Mouse (Mus musculus) hindbrain, embryonic 15.5 days (tissue): ENCODE results near the gene Ly6f. TPM values are rescaled to one million over a fixed set of nuclear protein-coding genes. Genes with fewer than 3 reads are reported as not detected.
"Not testable (repeated sequence)": the region's sequence is repeated elsewhere in the genome, so short reads cannot be mapped to it uniquely, and the experiment has no call there.

Experiments used
- ATAC-seq: fragments of 200-750 bp; cut with Nextera tagmentation; 2 replicates; pipeline ENCODE4 v1.8.0; 2017; ENCODE audit warnings: low read depth, moderate number of reproducible peaks, moderate TSS enrichment; ENCODE audit not compliant: low FRiP score
- H3K27ac ChIP-seq: fragments of 300-500 bp; sonication (generic); replicated peaks from 2 replicates; pipeline ENCODE4 v1.5.1; 2015; ENCODE audit warnings: mild to moderate bottlenecking, inconsistent platforms
- H3K27me3 ChIP-seq: fragments of 300-500 bp; sonication (generic); 2 replicates; pipeline ENCODE4 v1.6.1; 2015; ENCODE audit warnings: control low read depth, inconsistent platforms
- H3K36me3 ChIP-seq: fragments of 300-500 bp; sonication (generic); 2 replicates; pipeline ENCODE4 v1.6.1; 2015; ENCODE audit warnings: control low read depth, inconsistent platforms
- H3K4me1 ChIP-seq: fragments of 300-500 bp; sonication (generic); replicated peaks from 2 replicates; pipeline ENCODE4 v1.6.1; 2015; ENCODE audit warnings: control low read depth, inconsistent platforms
- H3K4me2 ChIP-seq: fragments of 300-500 bp; sonication (generic); 2 replicates; pipeline ENCODE4 v1.6.1; 2015; ENCODE audit warnings: moderate library complexity, mild to moderate bottlenecking, inconsistent platforms
- H3K4me3 ChIP-seq: fragments of 300-500 bp; sonication (generic); 2 replicates; pipeline ENCODE4 v1.5.1; 2015; ENCODE audit warnings: mild to moderate bottlenecking, inconsistent platforms
- H3K9ac ChIP-seq: fragments of 300-500 bp; sonication (generic); 2 replicates; pipeline ENCODE4 v1.6.1; 2015; ENCODE audit warnings: inconsistent platforms
- H3K9me3 ChIP-seq: fragments of 300-500 bp; sonication (generic); 2 replicates; pipeline ENCODE4 v1.6.1; 2016; ENCODE audit warnings: control low read depth, inconsistent platforms
- WGBS: fragments of 180-500 bp; shearing (Covaris S2); methylation state at CpG from one replicate; pipeline ENCODE4 v1.1.7; 2015; 5-methylcytosine and 5-hydroxymethylcytosine counted together
- polyA plus RNA-seq: library from polyadenylated mRNA; unstranded; fragments of >200 nt; fragmentation: Nextera tagmentation; extraction: Ambion mirVana; gene quantifications from 2 replicates; pipeline ENCODE4 v1.2.1, GENCODE M21; 2015

Gene Ly6f
- polyA plus RNA-seq, 1 experiment from 2014 or later = not detected

- H3K4me2 ChIP-seq = no peak overlapping the region
- ATAC-seq = no peak
- WGBS = 80% methylated on average over 3 of the region's 3 CpGs
Observed at GRCm38 (mm10) chr15:75271891-75272290, 3.7 kb downstream of the Ly6f start.

GRCm38 (mm10) chr15:75281991-75282390 lies 13.8 kb downstream of the Ly6f start:
- not testable (repeated sequence) for H3K4me3 ChIP-seq, H3K4me1 ChIP-seq, H3K27me3 ChIP-seq, H3K27ac ChIP-seq, ATAC-seq, H3K4me2 ChIP-seq, H3K36me3 ChIP-seq, H3K9me3 ChIP-seq, H3K9ac ChIP-seq
- WGBS = 75% methylated on average over 5 of the region's 5 CpGs

More at GRCm38 (mm10) chr15:75271891-75272290, 3.7 kb downstream of the Ly6f start:
- Histone ChIP-seq H3K27me3 (no peaks in the 10 kb centered on the region), H3K36me3 (no peaks in the 10 kb centered on the region), H3K4me3 (no peak overlapping the region), H3K9me3 (no peaks in the 10 kb centered on the region), H3K9ac (no peak overlapping the region), H3K27ac (no peak overlapping the region), H3K4me1 (no peaks in the 10 kb centered on the region)

GRCm38 (mm10) chr15:75286512-75286911 lies 18.3 kb downstream of the Ly6f start:
- H3K27me3 ChIP-seq, H3K36me3 ChIP-seq, H3K9ac ChIP-seq, H3K9me3 ChIP-seq, H3K4me2 ChIP-seq, ATAC-seq, H3K4me1 ChIP-seq, H3K4me3 ChIP-seq, H3K27ac ChIP-seq: not testable (repeated sequence)
- 88% methylated on average over 4 of the region's 4 CpGs for whole genome bisulfite sequencing

- Histone ChIP-seq H3K27ac (no peak overlapping the region), H3K9ac (no peak overlapping the region), H3K27me3 (no peaks in the 10 kb centered on the region), H3K9me3 (no peaks in the 10 kb centered on the region), H3K4me2 (no peak overlapping the region), H3K4me1 (no peaks in the 10 kb centered on the region), H3K36me3 (no peaks in the 10 kb centered on the region), H3K4me3 (no peak overlapping the region)
- 92% methylated on average over 1 of the region's 1 CpGs for WGBS
- no peak for ATAC-seq
Observed at GRCm38 (mm10) chr15:75292377-75292776, 24.2 kb downstream of the Ly6f start.

- 89% methylated on average over 7 of the region's 7 CpGs for WGBS
- no peak overlapping the region for H3K4me3 ChIP-seq
- no peak overlapping the region for H3K27ac ChIP-seq
- H3K4me1 ChIP-seq = no peaks in the 10 kb centered on the region
- H3K4me2 ChIP-seq = no peak overlapping the region
- ATAC-seq = no peak
- H3K27me3 ChIP-seq = no peaks in the 10 kb centered on the region
- no peaks in the 10 kb centered on the region for H3K9me3 ChIP-seq
- H3K36me3 ChIP-seq = no peaks in the 10 kb centered on the region
- H3K9ac ChIP-seq = no peak overlapping the region
Observed at GRCm38 (mm10) chr15:75293873-75294385, 25.7 kb downstream of the Ly6f start.

GRCm38 (mm10) chr15:75306101-75306500 lies 37.9 kb downstream of the Ly6f start:
- Histone ChIP-seq H3K4me2 (no peak overlapping the region), H3K4me3 (no peak overlapping the region), H3K4me1 (no peaks in the 10 kb centered on the region), H3K27ac (no peak overlapping the region), H3K27me3 (no peaks in the 10 kb centered on the region), H3K36me3 (no peaks in the 10 kb centered on the region), H3K9me3 (no peaks in the 10 kb centered on the region), H3K9ac (no peak overlapping the region)
- no peak for ATAC-seq
- 58% methylated on average over 1 of the region's 1 CpGs for WGBS

GRCm38 (mm10) chr15:75309186-75309585 lies 41.0 kb downstream of the Ly6f start:
- ATAC-seq = no peak
- Histone ChIP-seq H3K9me3 (no peaks in the 10 kb centered on the region), H3K4me1 (no peaks in the 10 kb centered on the region), H3K27ac (no peak overlapping the region), H3K9ac (no peak overlapping the region), H3K4me3 (no peak overlapping the region), H3K27me3 (no peaks in the 10 kb centered on the region), H3K36me3 (no peaks in the 10 kb centered on the region), H3K4me2 (no peak overlapping the region)
- 91% methylated on average over 4 of the region's 4 CpGs for WGBS

GRCm38 (mm10) chr15:75309946-75310345 lies 41.7 kb downstream of the Ly6f start:
- Histone ChIP-seq H3K27ac (no peak overlapping the region), H3K4me3 (no peak overlapping the region), H3K9me3 (no peaks in the 10 kb centered on the region), H3K4me1 (no peaks in the 10 kb centered on the region), H3K36me3 (no peaks in the 10 kb centered on the region), H3K9ac (no peak overlapping the region), H3K27me3 (no peaks in the 10 kb centered on the region), H3K4me2 (no peak overlapping the region)
- ATAC-seq = no peak
- 97% methylated on average over 1 of the region's 1 CpGs for WGBS

- Histone ChIP-seq H3K4me2 (no peak overlapping the region), H3K9me3 (no peaks in the 10 kb centered on the region), H3K4me3 (no peak overlapping the region), H3K9ac (no peak overlapping the region), H3K27ac (no peak overlapping the region), H3K4me1 (no peaks in the 10 kb centered on the region), H3K36me3 (no peaks in the 10 kb centered on the region), H3K27me3 (no peaks in the 10 kb centered on the region)
- 89% methylated on average over 2 of the region's 2 CpGs for WGBS
- ATAC-seq = no peak
Observed at GRCm38 (mm10) chr15:75314421-75314820, 46.2 kb downstream of the Ly6f start.

GRCm38 (mm10) chr15:75317255-75317654 lies 49.0 kb downstream of the Ly6f start:
- ATAC-seq = no peak
- Histone ChIP-seq H3K27ac (no peak overlapping the region), H3K4me1 (no peaks in the 10 kb centered on the region), H3K27me3 (no peaks in the 10 kb centered on the region), H3K4me2 (no peak overlapping the region), H3K36me3 (no peaks in the 10 kb centered on the region), H3K9ac (no peak overlapping the region), H3K4me3 (no peak overlapping the region), H3K9me3 (no peaks in the 10 kb centered on the region)
- WGBS = 64% methylated on average over 2 of the region's 2 CpGs

- Histone ChIP-seq H3K36me3 (no peaks in the 10 kb centered on the region), H3K27me3 (no peaks in the 10 kb centered on the region), H3K27ac (no peak overlapping the region), H3K4me2 (no peak overlapping the region), H3K9ac (no peak overlapping the region), H3K4me1 (no peaks in the 10 kb centered on the region), H3K4me3 (no peak overlapping the region), H3K9me3 (no peaks in the 10 kb centered on the region)
- no peak for ATAC-seq
- 89% methylated on average over 3 of the region's 3 CpGs for WGBS
Observed at GRCm38 (mm10) chr15:75318584-75318983, 50.4 kb downstream of the Ly6f start.

- H3K27ac ChIP-seq = no peak overlapping the region
- H3K4me2 ChIP-seq = no peak overlapping the region
- no peaks in the 10 kb centered on the region for H3K9me3 ChIP-seq
- no peak overlapping the region for H3K9ac ChIP-seq
- no peaks in the 10 kb centered on the region for H3K27me3 ChIP-seq
- no peaks in the 10 kb centered on the region for H3K36me3 ChIP-seq
- WGBS = 93% methylated on average over 3 of the region's 3 CpGs
- no peak overlapping the region for H3K4me3 ChIP-seq
- no peak for ATAC-seq
- H3K4me1 ChIP-seq = no peaks in the 10 kb centered on the region
Observed at GRCm38 (mm10) chr15:75320104-75320503, 51.9 kb downstream of the Ly6f start.
